Mouse (Mus musculus) spleen, postnatal 36 days (tissue): ENCODE measurements around the gene Gpr165.

Source experiments
- DNase-seq, 2 experiments: peaks; one replicate each; pipeline ENCODE4 v3.0.0; 2022; ENCODE audit warnings: low spot score in 2 of 2, mixed read lengths in 1 of 2

Gene Gpr165

GRCm38 (mm10) chrX:96712907-96713774 is at the start of gene Gpr165:
Gene Gpr165 (plus strand): TSS chrX:96713441.
- DNase-seq = no peak

GRCm38 (mm10) chrX:96674871-96675270 is 38.4 kb upstream of the Gpr165 start:
- no peak for DNase-seq
